Mouse (Mus musculus) stomach, postnatal 0 days (tissue): ENCODE results near the gene Sun1.

ENCODE experiments used
- CTCF ChIP-seq: IDR thresholded peaks from 2 replicates; pipeline ENCODE4 v1.5.1; 2016; ENCODE audit warnings: antibody characterized with exemption, low read depth, mild to moderate bottlenecking, moderate library complexity
- EP300 ChIP-seq: optimal IDR thresholded peaks from 2 replicates; pipeline ENCODE3; 2016; ENCODE audit warnings: antibody characterized with exemption

GRCm38 (mm10) chr5:139253301-139253741 lies 52.9 kb downstream of the Sun1 start:
- no peak for TF ChIP-seq EP300
- TF ChIP-seq CTCF, result no peak
